Comparison of ENCODE assay signal across 9 mouse cellular contexts in genomic region chr2:130176820-130177219, GRCm38 (mm10). TPM values are rescaled to one million over a fixed set of nuclear protein-coding genes. Genes with fewer than 3 reads are reported as not detected.
DNase-seq lines count a peak whose midpoint lies in the region; ATAC-seq and TF ChIP-seq lines count a peak whose summit lies in the region.
"Had no signal": no experiment of that assay in that cellular context is flagged by ENCODE, and none has a peak within 500 bp of the region (broad histone marks: within the 10 kb centered on the region; RNA-seq: fewer than 3 reads in every experiment).

No protein-coding gene starts in this region.

- DNase-seq in MEL-GATA-1-ER (ENCODE audit: extremely low read depth, low read depth) = peak; percentile 22
- no peak for DNase-seq in heart, postnatal 0 days (ENCODE audit: low spot score)
- no peak for DNase-seq in liver, postnatal 0 days
- no peak for DNase-seq in Muller cell, postnatal 12 days (ENCODE audit: inconsistent ontology term)
- no peak for DNase-seq in cerebellum, adult 11-12 months
- DNase-seq in layer of hippocampus, adult 11-12 months (ENCODE audit: low spot score) = no peak
- DNase-seq in urinary bladder, postnatal 36 days (ENCODE audit: low spot score in 2 of 2) = no peak

- peak overlapping the region; percentile 80; the same call in 1 of the 2 replicates for H3K4me2 ChIP-seq in heart, postnatal 0 days (ENCODE audit: low read depth, low read length)
- peak overlapping the region; percentile 98 for H3K4me2 ChIP-seq in liver, postnatal 0 days (ENCODE audit: low read depth, low read length)

- H3K4me1 ChIP-seq in ES-Bruce4 (ENCODE audit: control insufficient read depth, insufficient read depth, low read length) = peaks cover 1% of the 10 kb centered on the region
- peaks cover 23% of the 10 kb centered on the region for H3K4me1 ChIP-seq in heart, postnatal 0 days (ENCODE audit: control insufficient read depth, insufficient read depth)
- H3K4me1 ChIP-seq in liver, postnatal 0 days (ENCODE audit: insufficient read depth) = peaks cover 12% of the 10 kb centered on the region

- no peak for TF ChIP-seq EP300 in ES-Bruce4 (IDR thresholded peaks at IDR 0.05; ENCODE audit: insufficient read depth, low read depth, low read length)
- no peak for TF ChIP-seq EP300 in heart, postnatal 0 days (IDR thresholded peaks at IDR 0.05; ENCODE audit: low read depth)
- TF ChIP-seq EP300 in liver, postnatal 0 days (IDR thresholded peaks at IDR 0.05; ENCODE audit: low read depth) = no peak

- WGBS in heart, postnatal 0 days = 59% methylated on average over 8 of the region's 8 CpGs
- WGBS in liver, postnatal 0 days (ENCODE audit: insufficient replicate concordance) = 62% methylated on average over 8 of the region's 8 CpGs

- ATAC-seq in heart, postnatal 0 days (ENCODE audit: insufficient read depth, low read depth) = no peak
- no peak for ATAC-seq in liver, postnatal 0 days

- H3K27me3 ChIP-seq in ES-Bruce4 (ENCODE audit: control insufficient read depth, insufficient read depth, low read length, poor library complexity, severe bottlenecking) = no peaks in the 10 kb centered on the region
- no peaks in the 10 kb centered on the region for H3K27me3 ChIP-seq in heart, postnatal 0 days (ENCODE audit: control insufficient read depth, insufficient read depth, low read length)
- no peaks in the 10 kb centered on the region for H3K27me3 ChIP-seq in liver, postnatal 0 days (ENCODE audit: insufficient read depth, low read length)

- H3K4me3 ChIP-seq in ES-Bruce4 (ENCODE audit: low read depth, low read length) = 0 out of 2 replicates have a peak overlapping the region, but pooled peaks have one; percentile 33
- no peak overlapping the region for H3K4me3 ChIP-seq in heart, postnatal 0 days (ENCODE audit: low read depth, low read length)
- H3K4me3 ChIP-seq in liver, postnatal 0 days (ENCODE audit: low read depth, low read length) = no peak overlapping the region

- H3K27ac ChIP-seq in ES-Bruce4 (ENCODE audit: insufficient read depth, low read length) = no peak overlapping the region
- H3K27ac ChIP-seq in heart, postnatal 0 days (ENCODE audit: low read depth) = no peak overlapping the region
- no peak overlapping the region for H3K27ac ChIP-seq in liver, postnatal 0 days (ENCODE audit: low read depth)

- no peak for TF ChIP-seq CTCF in ES-Bruce4 (IDR thresholded peaks at IDR 0.05; ENCODE audit: low read depth, low read length)
- TF ChIP-seq CTCF in heart, postnatal 0 days (IDR thresholded peaks at IDR 0.05; ENCODE audit: low read depth) = no peak
- no peak for TF ChIP-seq CTCF in liver, postnatal 0 days (IDR thresholded peaks at IDR 0.05; ENCODE audit: low read depth)

- peaks cover 51% of the 10 kb centered on the region for H3K36me3 ChIP-seq in ES-Bruce4 (ENCODE audit: control insufficient read depth, insufficient read depth, low read length, poor library complexity, severe bottlenecking)
- H3K36me3 ChIP-seq in heart, postnatal 0 days (replicated peaks; ENCODE audit: control insufficient read depth, insufficient read depth, low read length) = peaks cover 48% of the 10 kb centered on the region
- H3K36me3 ChIP-seq in liver, postnatal 0 days (replicated peaks; ENCODE audit: insufficient read depth, low read length) = peaks cover 47% of the 10 kb centered on the region

- H3K9ac ChIP-seq in ES-Bruce4 (ENCODE audit: low read depth, poor library complexity, severe bottlenecking) = no peak overlapping the region
- peak overlapping the region; percentile 99 for H3K9ac ChIP-seq in heart, postnatal 0 days (replicated peaks; ENCODE audit: low read depth, low read length)
- peak overlapping the region; percentile 28; the same call in 1 of the 2 replicates for H3K9ac ChIP-seq in liver, postnatal 0 days (replicated peaks)

- no peaks in the 10 kb centered on the region for H3K9me3 ChIP-seq in ES-Bruce4 (replicated peaks; ENCODE audit: control insufficient read depth, insufficient read depth, low read length, poor library complexity, severe bottlenecking)
- H3K9me3 ChIP-seq in heart, postnatal 0 days (replicated peaks; ENCODE audit: control insufficient read depth, low read length) = no peaks in the 10 kb centered on the region
- no peaks in the 10 kb centered on the region for H3K9me3 ChIP-seq in liver, postnatal 0 days (ENCODE audit: low read length)

- TF ChIP-seq POLR2A in ES-Bruce4 (IDR thresholded peaks at IDR 0.05; ENCODE audit: insufficient read depth, low read length) = no peak

RNA-seq across cellular contexts. Expression of gene Snrpb, which starts 2.4 kb away (rescaled TPM):
- polyA plus RNA-seq in ES-Bruce4 (2011; ENCODE audit: insufficient read depth, insufficient read length, low read depth, missing spikeins) = 244 and 254 TPM in 2 replicates
- total RNA-seq in heart, postnatal 0 days (2014; rRNA removed; ENCODE audit: low replicate concordance) = 375 and 410 TPM in 2 replicates
- polyA plus RNA-seq in heart, postnatal 0 days (2015; fragmentation: Nextera tagmentation; extraction: Ambion mirVana) = 307 and 316 TPM in 2 replicates
- 185 and 200 TPM in 2 replicates for polyA plus RNA-seq in liver, postnatal 0 days (2015; fragmentation: Nextera tagmentation; extraction: Ambion mirVana)

RNA-seq across cellular contexts. Expression of gene Tmc2, which starts 18.2 kb away (rescaled TPM):
- not detected in 2 replicates for polyA plus RNA-seq in ES-Bruce4 (2011; ENCODE audit: insufficient read depth, insufficient read length, low read depth, missing spikeins)
- not detected in 2 replicates for total RNA-seq in heart, postnatal 0 days (2014; rRNA removed; ENCODE audit: low replicate concordance)
- not detected in 2 replicates for polyA plus RNA-seq in heart, postnatal 0 days (2015; fragmentation: Nextera tagmentation; extraction: Ambion mirVana)
- polyA plus RNA-seq in liver, postnatal 0 days (2015; fragmentation: Nextera tagmentation; extraction: Ambion mirVana) = not detected in 2 replicates
- polyA plus RNA-seq: small intestine, adult 2 months had no signal
